Mouse (Mus musculus): ENCODE measurements around the gene Pex16. TPM values are rescaled to one million over a fixed set of nuclear protein-coding genes. Genes with fewer than 3 reads are reported as not detected.

Pex16 gene
- total and polyA plus RNA-seq, 2 experiments from 2014 or later = 31.8 to 43.4 TPM

DNA sequence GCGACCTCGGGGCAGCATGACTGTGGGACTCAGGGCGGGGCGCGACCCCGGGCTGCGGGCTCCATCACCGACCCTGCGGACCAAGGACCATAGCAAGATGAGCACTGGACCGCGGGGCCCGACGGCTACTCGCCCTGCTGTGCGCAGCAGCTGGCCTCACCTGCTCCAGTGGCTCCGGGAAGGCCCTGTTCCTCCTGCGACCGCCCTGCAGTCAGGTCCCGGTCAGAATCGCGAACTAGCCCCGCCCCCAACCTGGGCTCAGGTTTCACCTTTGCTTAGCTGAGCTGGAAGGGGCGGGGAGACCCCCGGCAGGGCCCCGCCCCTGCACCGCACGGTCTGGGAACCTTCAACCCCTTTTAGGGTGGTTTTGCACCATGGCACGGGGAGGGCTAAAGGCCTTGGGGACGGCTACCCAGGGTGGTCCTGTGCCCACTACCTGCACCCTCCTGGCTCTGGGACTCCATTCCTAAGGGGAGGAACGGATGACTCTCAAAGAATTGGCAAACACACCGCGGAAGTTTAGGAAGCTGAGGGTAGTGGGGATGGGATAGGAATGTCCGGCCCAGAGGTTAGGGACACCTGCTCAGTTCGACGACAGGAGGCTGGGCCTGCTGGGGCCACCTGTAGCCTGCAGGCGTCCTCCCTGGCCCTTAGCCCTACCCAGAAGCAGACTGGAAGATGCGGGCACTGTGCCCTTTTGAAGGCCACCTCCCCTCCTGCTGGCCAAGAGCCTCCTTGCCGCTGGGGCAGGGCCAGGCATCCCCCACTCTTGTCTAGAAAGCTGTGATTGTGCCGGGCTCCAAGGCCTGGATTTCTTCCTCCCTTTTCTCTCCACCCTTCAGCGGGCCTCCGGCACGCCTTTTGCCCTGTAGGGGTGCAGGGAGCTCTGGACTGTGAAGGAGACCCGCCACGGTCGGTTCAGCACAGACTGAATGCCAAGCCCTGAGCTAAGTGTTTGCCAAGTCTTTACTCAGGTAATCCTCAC, 3.4 kb upstream of the Pex16 start:
- Histone ChIP-seq H3K4me3 (ENCODE audit: low read depth, low read length) (peak overlapping the region; percentile 28), H3K27me3 (ENCODE audit: insufficient read depth, low read length) (peaks cover 13% of the 10 kb centered on the region; the same call in 1 of the 2 replicates), H3K4me2 (ENCODE audit: low read depth, low read length, poor library complexity, severe bottlenecking) (peak overlapping the region; percentile 48), H3K9ac (replicated peaks; ENCODE audit: low read length, poor library complexity, severe bottlenecking) (peak overlapping the region; percentile 42; the same call in 1 of the 2 replicates), H3K36me3 (ENCODE audit: insufficient read depth, low read length) (no peaks in the 10 kb centered on the region), H3K27ac (ENCODE audit: low read depth, low read length) (peak overlapping the region; percentile 26; the same call in 1 of the 2 replicates), H3K9me3 (ENCODE audit: low read length) (no peaks in the 10 kb centered on the region), H3K4me1 (ENCODE audit: insufficient read depth, low read length) (peaks cover 25% of the 10 kb centered on the region)
- no peak for TF ChIP-seq CTCF (IDR thresholded peaks at IDR 0.05)
- peak; percentile 27 for DNase-seq (ENCODE audit: low spot score)
- WGBS = 6% methylated on average over 38 of the region's 45 CpGs
- no peak for ATAC-seq (ENCODE audit: low FRiP score)

DNA sequence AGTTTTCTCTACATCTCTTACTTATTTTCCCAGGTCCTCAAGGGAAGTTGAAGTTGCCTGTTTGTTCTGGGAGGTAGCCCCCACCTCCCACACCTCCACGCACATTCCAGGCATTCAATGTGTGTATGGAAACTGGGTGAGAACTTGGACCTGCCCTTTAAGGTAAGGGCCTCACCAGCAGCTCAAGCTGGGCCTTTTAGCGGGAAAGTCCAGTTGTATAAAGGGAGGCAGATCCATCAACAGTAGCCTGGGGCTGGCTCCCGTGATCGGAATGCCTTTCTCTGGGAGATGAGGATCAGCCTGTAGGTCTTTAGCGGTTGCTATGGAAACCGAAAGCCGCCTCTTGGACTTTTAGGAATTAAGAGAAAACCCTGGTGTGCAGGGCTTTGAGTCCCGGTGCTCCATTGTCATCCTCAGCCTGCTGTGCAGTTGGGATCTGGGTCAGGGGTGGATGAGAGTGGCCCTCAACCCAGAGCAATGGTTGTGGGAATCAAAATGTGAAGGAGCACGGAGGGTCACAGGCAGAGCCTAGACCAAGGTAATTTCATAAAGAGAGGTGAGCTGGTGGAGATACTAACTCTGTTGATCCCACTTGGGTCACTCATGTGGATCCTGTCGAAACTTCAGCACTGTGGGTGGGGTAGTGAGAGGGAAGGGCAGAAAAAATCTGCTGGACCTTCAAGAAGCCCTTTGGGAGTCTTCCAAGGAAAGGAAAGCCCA, 2.3 kb upstream of the Pex16 start:
- Histone ChIP-seq H3K4me2 (ENCODE audit: low read depth, low read length, poor library complexity, severe bottlenecking) (no peak overlapping the region), H3K9me3 (ENCODE audit: low read length) (no peaks in the 10 kb centered on the region), H3K27me3 (ENCODE audit: insufficient read depth, low read length) (peaks cover 13% of the 10 kb centered on the region; the same call in 1 of the 2 replicates), H3K27ac (ENCODE audit: low read depth, low read length) (peak overlapping the region; percentile 26; the same call in 1 of the 2 replicates), H3K4me1 (ENCODE audit: insufficient read depth, low read length) (peaks cover 28% of the 10 kb centered on the region), H3K36me3 (ENCODE audit: insufficient read depth, low read length) (no peaks in the 10 kb centered on the region), H3K4me3 (ENCODE audit: low read depth, low read length) (no peak overlapping the region), H3K9ac (replicated peaks; ENCODE audit: low read length, poor library complexity, severe bottlenecking) (no peak overlapping the region)
- ATAC-seq (ENCODE audit: low FRiP score) (no peak), DNase-seq (ENCODE audit: low spot score) (peak; percentile 57)
- no peak for TF ChIP-seq CTCF (IDR thresholded peaks at IDR 0.05)
- 9% methylated on average over 10 of the region's 10 CpGs for WGBS

DNA sequence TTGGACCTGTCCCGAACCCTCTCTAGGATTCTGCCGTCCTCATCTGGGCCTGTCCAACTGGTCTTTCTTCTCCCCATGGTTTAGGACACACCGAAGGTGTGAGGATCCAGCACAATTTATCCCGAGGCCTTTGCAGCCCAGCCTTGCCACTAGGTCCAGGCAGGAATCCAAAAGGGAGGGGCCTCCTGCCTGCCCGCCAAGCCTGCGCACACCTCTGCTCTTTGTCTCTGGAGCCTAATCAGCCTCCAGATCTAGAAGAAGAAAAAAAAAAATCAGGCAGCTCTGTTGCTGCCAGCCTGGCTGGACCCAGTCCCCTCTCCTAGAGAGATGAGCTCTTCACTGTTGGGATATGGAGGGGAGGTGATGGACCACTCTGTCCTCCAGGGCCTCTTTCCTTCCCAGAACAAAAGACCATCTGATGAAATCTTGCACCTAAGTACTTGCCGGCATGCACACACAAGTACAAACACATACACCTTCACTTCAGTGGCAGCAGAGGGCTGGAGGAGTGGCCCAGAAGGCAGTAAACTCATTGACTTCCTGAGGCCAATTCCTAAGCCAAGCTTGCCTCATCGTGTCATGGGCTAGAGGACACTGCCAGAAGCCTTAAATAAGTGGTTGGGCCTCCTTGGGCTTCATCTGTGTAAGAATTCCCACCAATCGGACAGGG, 1.6 kb upstream of the Pex16 start:
- Histone ChIP-seq H3K27me3 (ENCODE audit: insufficient read depth, low read length) (peaks cover 13% of the 10 kb centered on the region; the same call in 1 of the 2 replicates), H3K36me3 (ENCODE audit: insufficient read depth, low read length) (0 out of 2 replicates have a peak, but pooled peaks cover under 1% of the 10 kb centered on the region), H3K4me2 (ENCODE audit: low read depth, low read length, poor library complexity, severe bottlenecking) (no peak overlapping the region), H3K4me1 (ENCODE audit: insufficient read depth, low read length) (peaks cover 28% of the 10 kb centered on the region), H3K27ac (ENCODE audit: low read depth, low read length) (no peak overlapping the region), H3K9ac (replicated peaks; ENCODE audit: low read length, poor library complexity, severe bottlenecking) (no peak overlapping the region), H3K9me3 (ENCODE audit: low read length) (no peaks in the 10 kb centered on the region), H3K4me3 (ENCODE audit: low read depth, low read length) (no peak overlapping the region)
- DNase-seq (ENCODE audit: low spot score) (no peak), ATAC-seq (ENCODE audit: low FRiP score) (no peak)
- 26% methylated on average over 9 of the region's 9 CpGs for WGBS
- no peak for TF ChIP-seq CTCF (IDR thresholded peaks at IDR 0.05)

DNA sequence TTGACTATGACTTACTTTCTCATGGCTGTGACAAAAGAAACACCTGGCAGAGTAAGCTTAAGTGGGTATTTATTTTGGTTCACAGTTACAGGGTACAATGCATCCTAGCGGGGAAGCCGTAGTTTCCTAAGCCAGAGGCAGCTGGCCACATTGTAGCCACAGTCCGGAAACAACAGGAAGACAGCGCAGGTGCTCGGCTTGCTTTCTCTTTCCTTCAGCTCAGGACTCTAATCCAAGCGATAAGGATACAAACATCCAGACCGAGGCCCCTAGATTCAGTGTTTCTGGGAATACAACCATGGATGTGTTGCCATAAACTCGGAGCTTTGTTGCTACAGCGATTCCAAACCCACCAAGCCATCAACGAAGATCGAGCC, 1.1 kb upstream of the Pex16 start:
- ATAC-seq (ENCODE audit: low FRiP score) (no peak), DNase-seq (ENCODE audit: low spot score) (no peak)
- 61% methylated on average over 11 of the region's 11 CpGs for WGBS
- Histone ChIP-seq H3K4me3 (ENCODE audit: low read depth, low read length) (no peak overlapping the region), H3K9ac (replicated peaks; ENCODE audit: low read length, poor library complexity, severe bottlenecking) (no peak overlapping the region), H3K27ac (ENCODE audit: low read depth, low read length) (no peak overlapping the region), H3K27me3 (ENCODE audit: insufficient read depth, low read length) (peaks cover 13% of the 10 kb centered on the region; the same call in 1 of the 2 replicates), H3K36me3 (ENCODE audit: insufficient read depth, low read length) (peaks cover 5% of the 10 kb centered on the region), H3K4me1 (ENCODE audit: insufficient read depth, low read length) (peaks cover 28% of the 10 kb centered on the region), H3K9me3 (ENCODE audit: low read length) (no peaks in the 10 kb centered on the region), H3K4me2 (ENCODE audit: low read depth, low read length, poor library complexity, severe bottlenecking) (no peak overlapping the region)
- no peak for TF ChIP-seq CTCF (IDR thresholded peaks at IDR 0.05)

DNA sequence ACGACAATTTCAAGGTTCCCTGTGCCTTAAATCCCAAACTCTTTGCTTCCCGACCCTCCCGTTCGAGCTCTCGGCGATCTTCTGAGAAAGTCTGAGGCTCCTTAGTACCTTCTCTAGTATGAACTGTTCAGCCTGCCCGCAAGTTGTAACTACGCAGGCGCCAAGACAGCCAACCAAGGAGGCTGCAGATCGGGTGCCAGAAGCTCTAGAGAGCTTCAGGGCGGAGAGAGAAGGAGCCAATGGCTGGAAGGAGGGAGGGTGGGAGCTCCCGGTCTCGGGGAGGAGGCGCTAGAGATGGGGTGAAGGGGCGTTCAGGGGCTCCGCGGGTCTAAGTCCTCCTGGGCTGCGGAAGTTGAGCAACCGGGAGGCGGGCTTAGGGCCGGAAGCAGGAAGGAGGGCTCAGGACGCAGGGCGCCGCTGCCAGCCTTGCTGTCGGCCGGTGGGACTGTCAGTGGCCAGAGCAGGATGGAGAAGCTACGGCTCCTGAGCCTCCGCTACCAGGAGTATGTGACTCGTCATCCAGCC, 685 bp downstream of the Pex16 start:
- H3K9me3 ChIP-seq (ENCODE audit: low read length) = no peaks in the 10 kb centered on the region
- H3K4me1 ChIP-seq (ENCODE audit: insufficient read depth, low read length) = peaks cover 28% of the 10 kb centered on the region
- 2% methylated on average over 29 of the region's 29 CpGs for WGBS
- H3K27me3 ChIP-seq (ENCODE audit: insufficient read depth, low read length) = peaks cover 1% of the 10 kb centered on the region; the same call in 1 of the 2 replicates
- peak overlapping the region; percentile 60 for H3K4me3 ChIP-seq (ENCODE audit: low read depth, low read length)
- peak; percentile 99 for DNase-seq (ENCODE audit: low spot score)
- H3K9ac ChIP-seq (replicated peaks; ENCODE audit: low read length, poor library complexity, severe bottlenecking) = peak overlapping the region; percentile 60
- H3K27ac ChIP-seq (ENCODE audit: low read depth, low read length) = peak overlapping the region; percentile 74
- peak; percentile 94 for ATAC-seq (ENCODE audit: low FRiP score)
- peak overlapping the region; percentile 90 for H3K4me2 ChIP-seq (ENCODE audit: low read depth, low read length, poor library complexity, severe bottlenecking)
- H3K36me3 ChIP-seq (ENCODE audit: insufficient read depth, low read length) = peaks cover 21% of the 10 kb centered on the region
- peak; percentile 31; the same call in 1 of the 2 replicates for TF ChIP-seq CTCF (IDR thresholded peaks at IDR 0.05)

Measured in midbrain, postnatal 0 days (tissue).